Mouse (Mus musculus) liver, adult 2 months (tissue): ENCODE data around the gene Fam71f1. TPM values are rescaled to one million over a fixed set of nuclear protein-coding genes. Genes with fewer than 3 reads are reported as not detected.

Source experiments
- DNase-seq: peaks from one replicate; pipeline ENCODE4 v3.0.0-alpha.2; 2011; ENCODE audit warnings: low read depth, low spot score; ENCODE audit errors: extremely low read depth
- H3K27ac ChIP-seq: fragments of 200-500 bp; replicated peaks from 2 replicates; pipeline ENCODE4 v1.5.1; 2012; ENCODE audit warnings: low read depth, mild to moderate bottlenecking, control low read depth, inconsistent platforms, low read length; ENCODE audit not compliant: insufficient read depth
- H3K27me3 ChIP-seq: fragments of 200-500 bp; 2 replicates; pipeline ENCODE4 v1.6.1; 2012; ENCODE audit warnings: mild to moderate bottlenecking, moderate library complexity, low read length, inconsistent platforms; ENCODE audit not compliant: control insufficient read depth, insufficient read depth
- H3K36me3 ChIP-seq: fragments of 200-500 bp; 2 replicates; pipeline ENCODE4 v1.6.1; 2012; ENCODE audit warnings: low read length, inconsistent platforms; ENCODE audit not compliant: control insufficient read depth, insufficient read depth
- H3K4me1 ChIP-seq: fragments of 200-500 bp; 2 replicates; pipeline ENCODE4 v1.6.1; 2011; ENCODE audit warnings: low read length; ENCODE audit not compliant: control insufficient read depth, insufficient read depth
- H3K4me3 ChIP-seq: fragments of 200-500 bp; 2 replicates; pipeline ENCODE4 v1.5.1; 2011; ENCODE audit warnings: low read depth, mild to moderate bottlenecking, control low read depth, low read length, moderate library complexity; ENCODE audit not compliant: insufficient read depth
- H3K79me2 ChIP-seq: fragments of 200-500 bp; 2 replicates; pipeline ENCODE4 v1.6.1; 2012; ENCODE audit warnings: inconsistent platforms, mild to moderate bottlenecking, low read length, moderate library complexity; ENCODE audit not compliant: control insufficient read depth, insufficient read depth
- H3K9ac ChIP-seq: fragments of 200-500 bp; 2 replicates; pipeline ENCODE4 v1.6.1; 2012; ENCODE audit warnings: low read depth, mild to moderate bottlenecking, control low read depth, inconsistent platforms, low read length
- CTCF ChIP-seq: fragments of 200-500 bp; IDR thresholded peaks from 2 replicates; pipeline ENCODE4 v1.5.1; 2011; ENCODE audit warnings: low read depth, low read length, control low read depth
- POLR2A ChIP-seq: fragments of 200-500 bp; IDR thresholded peaks from 2 replicates; pipeline ENCODE4 v1.6.1; 2011; ENCODE audit warnings: low read length, control low read depth; ENCODE audit not compliant: insufficient read depth; ENCODE audit errors: extremely low read depth
- WGBS: fragments of 180-500 bp; shearing (Covaris S2); methylation state at CpG from one replicate; pipeline ENCODE4 v1.1.7; 2018; 5-methylcytosine and 5-hydroxymethylcytosine counted together
- polyA plus RNA-seq: library from polyadenylated mRNA; depleted of rRNA; stranded (reverse); fragments of >200 nt; gene quantifications from 2 replicates; pipeline ENCODE4 v1.2.3, GENCODE M21; 2012
- total RNA-seq: library from RNA; depleted of rRNA; stranded (reverse); fragments of >200 nt; gene quantifications from 2 replicates; pipeline ENCODE4 v1.2.3, GENCODE M21; 2014

Gene Fam71f1
- total and polyA plus RNA-seq, 2 experiments: not detected

GRCm38 (mm10) chr6:29352816-29353215 is 33.9 kb downstream of the Fam71f1 start:
- peak; percentile 58 for DNase-seq
- Histone ChIP-seq H3K79me2 (peaks cover 24% of the 10 kb centered on the region; the same call in 1 of the 2 replicates), H3K36me3 (peaks cover 13% of the 10 kb centered on the region), H3K27ac (no peak overlapping the region), H3K27me3 (no peaks in the 10 kb centered on the region), H3K4me3 (no peak overlapping the region), H3K4me1 (peaks cover 9% of the 10 kb centered on the region), H3K9ac (no peak overlapping the region)
- WGBS: 4% methylated on average over 5 of the region's 5 CpGs
- TF ChIP-seq POLR2A (no peak), CTCF (no peak)

GRCm38 (mm10) chr6:29359386-29359785 is 40.4 kb downstream of the Fam71f1 start:
- DNase-seq: no peak
- no peak overlapping the region for H3K27ac ChIP-seq

DNA sequence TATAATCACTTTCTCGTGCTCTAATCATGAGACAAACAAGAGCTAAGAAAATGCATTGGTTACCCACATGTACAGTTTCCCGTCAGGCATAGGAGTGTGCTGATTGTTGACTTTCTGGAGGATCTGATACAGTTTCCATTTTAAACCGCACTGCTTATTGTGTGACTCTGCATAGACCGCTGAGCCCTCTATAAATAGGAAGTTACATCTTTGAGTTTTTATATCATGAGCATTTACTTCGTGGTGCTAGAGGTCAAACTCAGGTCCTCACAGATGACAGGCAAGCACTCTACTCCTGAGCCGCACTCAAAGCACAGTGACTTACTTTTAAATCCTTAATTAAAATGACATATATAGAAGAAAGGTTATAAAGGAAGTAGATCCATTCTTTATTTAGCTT is 41.3 kb downstream of the Fam71f1 start:
- no peak overlapping the region for H3K9ac ChIP-seq
- WGBS: 72% methylated on average over 6 of the region's 6 CpGs
- no peak overlapping the region for H3K4me3 ChIP-seq
- H3K4me1 ChIP-seq: no peaks in the 10 kb centered on the region
- no peaks in the 10 kb centered on the region for H3K27me3 ChIP-seq
- no peak for DNase-seq
- H3K79me2 ChIP-seq: peaks cover 11% of the 10 kb centered on the region
- no peak overlapping the region for H3K27ac ChIP-seq
- H3K36me3 ChIP-seq: peaks cover 36% of the 10 kb centered on the region
- TF ChIP-seq POLR2A: no peak
- TF ChIP-seq CTCF: no peak

More at GRCm38 (mm10) chr6:29359386-29359785, 40.4 kb downstream of the Fam71f1 start:
- TF ChIP-seq CTCF: no peak
- 46% methylated on average over 3 of the region's 3 CpGs for whole genome bisulfite sequencing
- H3K4me1 ChIP-seq: no peaks in the 10 kb centered on the region
- peaks cover 35% of the 10 kb centered on the region for H3K36me3 ChIP-seq
- no peak overlapping the region for H3K4me3 ChIP-seq
- H3K27me3 ChIP-seq: no peaks in the 10 kb centered on the region
- peaks cover 13% of the 10 kb centered on the region for H3K79me2 ChIP-seq
- H3K9ac ChIP-seq: no peak overlapping the region

GRCm38 (mm10) chr6:29362246-29363128 is 43.5 kb downstream of the Fam71f1 start:
- H3K27ac ChIP-seq: no peak overlapping the region
- 67% methylated on average over 7 of the region's 7 CpGs for WGBS
- TF ChIP-seq POLR2A (no peak), CTCF (peak; percentile 7; the same call in 1 of the 2 replicates)
- peaks cover 5% of the 10 kb centered on the region for H3K79me2 ChIP-seq
- H3K36me3 ChIP-seq: peaks cover 46% of the 10 kb centered on the region
- no peak overlapping the region for H3K9ac ChIP-seq
- no peaks in the 10 kb centered on the region for H3K4me1 ChIP-seq
- H3K4me3 ChIP-seq: no peak overlapping the region
- no peaks in the 10 kb centered on the region for H3K27me3 ChIP-seq
- DNase-seq: no peak

GRCm38 (mm10) chr6:29363129-29363515 is 44.2 kb downstream of the Fam71f1 start:
- TF ChIP-seq CTCF (no peak), POLR2A (no peak)
- Histone ChIP-seq H3K36me3 (peaks cover 45% of the 10 kb centered on the region), H3K4me3 (no peak overlapping the region), H3K9ac (no peak overlapping the region), H3K79me2 (peaks cover 4% of the 10 kb centered on the region), H3K27ac (no peak overlapping the region), H3K27me3 (no peaks in the 10 kb centered on the region), H3K4me1 (no peaks in the 10 kb centered on the region)
- no peak for DNase-seq
- WGBS: 81% methylated on average over 3 of the region's 3 CpGs

DNA sequence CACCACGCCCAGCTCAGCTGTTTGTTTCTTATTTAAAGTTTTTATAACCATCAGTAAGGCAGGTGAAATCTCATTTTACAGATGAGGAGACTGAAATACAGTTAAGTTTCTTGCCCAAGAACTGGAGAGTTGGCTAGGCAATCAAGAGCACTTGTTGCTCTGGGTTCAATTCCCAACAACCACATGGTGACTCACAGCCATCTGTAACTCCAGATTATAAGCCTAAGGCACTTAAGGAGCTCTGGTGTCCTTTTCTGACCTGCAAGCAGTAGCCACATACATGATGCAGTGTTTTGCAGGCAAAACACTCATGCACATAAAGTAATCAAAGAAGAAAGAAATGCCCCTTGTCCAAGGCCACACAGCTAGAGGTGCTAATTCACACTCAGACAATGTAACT is 46.3 kb downstream of the Fam71f1 start:
- no peaks in the 10 kb centered on the region; the same call in 1 of the 2 replicates for H3K79me2 ChIP-seq
- WGBS: 96% methylated on average over 1 of the region's 1 CpGs

More for the DNA sequence above, 46.3 kb downstream of the Fam71f1 start:
- H3K27me3 ChIP-seq: no peaks in the 10 kb centered on the region
- DNase-seq: no peak
- H3K36me3 ChIP-seq: peaks cover 42% of the 10 kb centered on the region
- no peak overlapping the region for H3K9ac ChIP-seq
- H3K4me1 ChIP-seq: no peaks in the 10 kb centered on the region
- TF ChIP-seq POLR2A: no peak
- no peak for TF ChIP-seq CTCF
- H3K27ac ChIP-seq: no peak overlapping the region
- H3K4me3 ChIP-seq: no peak overlapping the region
